Mouse (Mus musculus) left cerebral cortex, adult 18-20 months (tissue): ENCODE data around the gene Zc3h13. TPM values are rescaled to one million over a fixed set of nuclear protein-coding genes. Genes with fewer than 3 reads are reported as not detected.
A peak's percentile ranks its signal among the peaks of the same experiment; 100 is the strongest.

Experiments used
- DNase-seq, 2 experiments: peaks; one replicate each; pipeline ENCODE4 v3.0.0; 2021 to 2022; ENCODE audit warnings: low spot score in 2 of 2, mixed read lengths in 1 of 2
- microRNA-seq, 2 experiments: library from miRNA; unstranded; fragments of <30 nt; microRNA quantifications; one replicate each; pipeline ENCODE4 v1.2.0; 2021
- total RNA-seq, 2 experiments: library from RNA; stranded (reverse); gene quantifications; 2 replicates each; pipeline ENCODE4 v1.2.3; 2021

Zc3h13 gene
- total RNA-seq, 2 experiments from 2014 or later, result 55.2 to 56.4 TPM

- DNase-seq, result no peak
Measured at GRCm38 (mm10) chr14:75318736-75319135, 34.6 kb downstream of the Zc3h13 start.

GRCm38 (mm10) chr14:75320269-75320668 is 36.1 kb downstream of the Zc3h13 start:
- no peak for DNase-seq

- no peak for DNase-seq
Measured at GRCm38 (mm10) chr14:75323354-75323753, 39.2 kb downstream of the Zc3h13 start.

GRCm38 (mm10) chr14:75328062-75328461 is 43.9 kb downstream of the Zc3h13 start:
- no peak for DNase-seq

- DNase-seq, result no peak
Measured at GRCm38 (mm10) chr14:75330621-75331020, 46.4 kb downstream of the Zc3h13 start.

- no peak for DNase-seq
Measured at GRCm38 (mm10) chr14:75334321-75334720, 50.1 kb downstream of the Zc3h13 start.

GRCm38 (mm10) chr14:75337884-75338283 is 53.7 kb downstream of the Zc3h13 start:
- no peak for DNase-seq

- no peak for DNase-seq
Measured at GRCm38 (mm10) chr14:75346041-75346440, 61.9 kb downstream of the Zc3h13 start.

- DNase-seq, result no peak
Measured at GRCm38 (mm10) chr14:75351626-75352025, 67.5 kb downstream of the Zc3h13 start.

GRCm38 (mm10) chr14:75363316-75363715 is 79.1 kb downstream of the Zc3h13 start:
- no peak for DNase-seq

- no peak for DNase-seq
Measured at GRCm38 (mm10) chr14:75365301-75366035, 81.3 kb downstream of the Zc3h13 start.

GRCm38 (mm10) chr14:75366741-75367140 is 82.6 kb downstream of the Zc3h13 start:
- no peak for DNase-seq

GRCm38 (mm10) chr14:75367503-75367902 is 83.3 kb downstream of the Zc3h13 start:
- no peak for DNase-seq

GRCm38 (mm10) chr14:75369880-75370279 is 85.7 kb downstream of the Zc3h13 start:
- DNase-seq, result peak in 1 of 2 experiments; percentile 6

- peak; percentile 41 to 67 for DNase-seq
Measured at GRCm38 (mm10) chr14:75375006-75375598, 90.9 kb downstream of the Zc3h13 start.

- DNase-seq, result no peak
Measured at GRCm38 (mm10) chr14:75376256-75376655, 92.1 kb downstream of the Zc3h13 start.

GRCm38 (mm10) chr14:75377612-75378011 is 93.4 kb downstream of the Zc3h13 start:
- no peak for DNase-seq

Small RNAs within 50 kb of the gene (microRNA-seq; reads per million reads assigned to microRNA genes)
- gene Gm44482, result 0 reads per million in 2 experiments

Other genes with a start within 250 kb of the Zc3h13 start
- not detected for gene Lrrc63, start 153.5 kb upstream of the Zc3h13 start, total RNA-seq
- 1 to 10 TPM; 6.2 to 7.1 TPM for gene Lcp1, start 153.3 kb upstream of the Zc3h13 start, total RNA-seq
- not detected for gene Cpb2, start 42.1 kb upstream of the Zc3h13 start, total RNA-seq
- 1 to 10 TPM; 6.2 to 6.5 TPM for gene Siah3, start 171.6 kb downstream of the Zc3h13 start, total RNA-seq